Mouse (Mus musculus): ENCODE data around the gene Mboat2.

Mboat2 gene

DNA sequence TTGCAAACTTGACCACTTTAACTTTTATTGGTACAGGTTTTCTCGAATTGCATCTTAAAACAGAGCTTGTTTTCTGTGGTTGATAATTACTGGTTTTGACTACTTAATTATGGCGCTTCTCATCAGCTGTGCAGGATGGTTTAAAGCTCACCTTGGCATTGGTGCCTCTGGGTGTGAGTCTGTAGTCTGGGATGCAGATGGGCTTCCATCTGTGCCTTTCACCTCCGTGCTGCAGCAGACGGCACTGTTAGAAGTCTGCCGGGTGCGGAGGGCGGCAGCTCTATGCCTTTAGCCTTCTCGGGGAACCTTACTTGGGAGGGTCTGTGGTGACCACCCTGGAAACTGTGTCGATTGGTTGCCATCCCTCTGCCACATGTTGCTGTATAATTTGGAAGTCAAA is 29.8 kb downstream of the Mboat2 start:
- no peak for DNase-seq (ENCODE audit: extremely low read depth, low read depth)

GRCm38 (mm10) chr12:24863762-24864161 is 33.1 kb downstream of the Mboat2 start:
- no peak for DNase-seq (ENCODE audit: extremely low read depth, low read depth)

DNA sequence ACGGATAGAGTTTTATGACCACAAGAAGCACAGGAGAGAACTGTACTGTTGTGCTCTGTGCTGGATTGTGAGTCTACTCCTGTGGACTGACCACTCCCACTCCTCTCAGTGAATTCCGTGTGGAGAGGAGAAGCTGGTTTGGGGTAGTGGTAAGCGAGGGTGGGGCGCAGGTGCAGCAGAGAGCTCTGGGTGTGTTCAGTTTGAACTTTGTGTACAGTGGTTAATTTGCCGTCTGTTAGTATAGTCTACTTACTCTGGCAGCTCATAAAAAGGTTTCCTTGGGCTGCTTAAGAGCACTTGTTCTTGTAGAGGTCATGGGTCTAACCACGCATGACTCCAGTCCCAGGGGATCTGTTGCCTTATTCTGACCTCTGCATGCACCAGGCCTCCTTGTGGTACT is 36.0 kb downstream of the Mboat2 start:
- DNase-seq (ENCODE audit: extremely low read depth, low read depth): no peak

GRCm38 (mm10) chr12:24868694-24869093 is 38.0 kb downstream of the Mboat2 start:
- no peak for DNase-seq (ENCODE audit: extremely low read depth, low read depth)

GRCm38 (mm10) chr12:24869231-24869630 is 38.6 kb downstream of the Mboat2 start:
- DNase-seq (ENCODE audit: extremely low read depth, low read depth): no peak

- DNase-seq (ENCODE audit: extremely low read depth, low read depth): no peak
Measured at GRCm38 (mm10) chr12:24870901-24871300, 40.2 kb downstream of the Mboat2 start.

DNA sequence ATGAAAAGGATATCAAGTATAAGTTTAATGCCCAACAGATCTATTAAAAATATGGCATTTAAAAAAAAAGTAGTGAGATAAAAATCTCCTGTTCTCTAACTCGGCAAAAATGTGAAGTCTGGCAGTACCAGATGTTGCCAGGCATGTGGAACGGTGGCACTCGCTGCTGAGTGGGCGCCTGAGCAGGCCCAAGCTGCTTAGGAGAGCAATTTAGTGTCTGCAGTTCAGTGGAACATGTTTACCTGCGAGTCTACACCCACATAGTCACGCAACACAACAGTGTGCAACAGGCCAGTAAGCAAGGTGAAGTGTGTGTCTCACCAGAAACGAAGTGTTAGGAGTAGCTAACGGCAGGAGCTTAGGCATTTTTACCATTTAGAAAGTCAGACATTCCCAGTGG is 41.6 kb downstream of the Mboat2 start:
- DNase-seq (ENCODE audit: extremely low read depth, low read depth): no peak

- DNase-seq (ENCODE audit: extremely low read depth, low read depth): no peak
Measured at GRCm38 (mm10) chr12:24872689-24873088, 42.0 kb downstream of the Mboat2 start.

DNA sequence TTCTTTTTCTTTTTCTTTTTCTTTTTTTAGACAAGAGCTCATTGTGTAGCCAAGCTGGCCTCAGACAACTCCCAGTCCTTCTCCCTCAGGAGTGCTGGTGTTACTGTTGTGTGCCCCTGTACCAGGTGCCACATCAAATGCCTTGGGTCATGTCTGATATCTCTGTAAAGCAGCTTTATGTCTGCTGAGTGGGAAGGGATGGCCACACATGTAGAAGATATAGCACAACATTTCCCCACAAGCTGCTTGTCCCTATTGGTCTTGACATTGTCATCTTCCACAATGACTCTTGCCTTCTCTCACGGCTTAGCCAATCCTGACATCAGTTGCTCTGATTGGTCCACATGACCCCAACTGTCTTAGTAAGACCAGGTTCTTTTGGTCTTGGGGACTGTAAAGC is 45.2 kb downstream of the Mboat2 start:
- DNase-seq (ENCODE audit: extremely low read depth, low read depth): no peak

DNA sequence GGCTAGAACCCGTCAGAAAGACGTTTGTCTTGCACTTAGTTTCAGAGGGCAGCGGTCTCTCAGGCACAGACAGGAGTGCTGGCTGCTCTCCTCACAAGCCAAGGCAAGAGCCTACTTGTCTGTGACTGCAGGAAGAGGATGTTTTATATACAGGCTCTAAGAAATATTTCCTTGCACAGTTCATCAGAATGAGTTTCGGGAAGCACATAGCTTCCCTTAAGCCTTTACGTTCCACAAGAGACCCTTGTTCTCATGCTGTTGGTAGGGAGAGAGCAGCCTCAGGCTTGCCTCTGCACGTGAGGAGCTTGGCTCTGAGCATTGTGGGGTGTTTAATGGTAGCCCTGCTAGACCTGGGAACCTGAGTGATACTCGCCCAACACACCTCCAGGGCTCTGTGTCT is 46.6 kb downstream of the Mboat2 start:
- DNase-seq (ENCODE audit: extremely low read depth, low read depth): no peak

- no peak for DNase-seq (ENCODE audit: extremely low read depth, low read depth)
Measured at GRCm38 (mm10) chr12:24878090-24878489, 47.4 kb downstream of the Mboat2 start.

DNA sequence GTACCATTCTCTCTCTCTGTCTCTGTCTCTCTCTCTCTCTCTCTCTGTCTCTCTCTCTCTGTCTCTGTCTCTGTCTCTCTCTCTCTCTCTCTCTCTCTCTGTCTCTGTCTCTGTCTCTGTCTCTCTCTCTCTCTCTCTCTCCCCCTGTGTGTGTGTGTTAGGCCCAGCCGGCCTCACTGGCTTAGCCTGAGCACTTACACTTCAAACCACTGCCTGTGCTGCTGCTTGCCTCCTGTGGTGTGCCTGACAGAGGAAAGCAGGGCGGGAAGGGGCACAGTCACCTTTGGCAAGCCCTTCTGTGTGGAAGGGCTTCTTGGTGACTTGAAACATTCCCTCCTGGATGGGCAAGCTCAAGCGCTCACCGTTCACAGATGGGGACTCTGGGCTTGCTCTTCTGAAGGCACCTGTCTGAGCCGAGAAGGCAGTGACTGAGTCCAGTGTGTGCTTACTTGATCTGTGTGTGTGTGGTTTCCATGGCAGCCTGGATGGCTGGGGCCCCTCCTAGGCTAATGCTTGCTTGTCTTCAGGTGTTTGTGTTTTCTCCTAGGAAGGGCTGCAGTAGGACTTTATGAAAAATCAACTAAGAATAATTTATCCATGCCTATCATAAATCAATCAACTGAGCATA is 48.2 kb downstream of the Mboat2 start:
- no peak for DNase-seq (ENCODE audit: extremely low read depth, low read depth)

- no peak for DNase-seq (ENCODE audit: extremely low read depth, low read depth)
Measured at GRCm38 (mm10) chr12:24879613-24880029, 48.9 kb downstream of the Mboat2 start.

- no peak for DNase-seq (ENCODE audit: extremely low read depth, low read depth)
Measured at GRCm38 (mm10) chr12:24883279-24883678, 52.6 kb downstream of the Mboat2 start.

DNA sequence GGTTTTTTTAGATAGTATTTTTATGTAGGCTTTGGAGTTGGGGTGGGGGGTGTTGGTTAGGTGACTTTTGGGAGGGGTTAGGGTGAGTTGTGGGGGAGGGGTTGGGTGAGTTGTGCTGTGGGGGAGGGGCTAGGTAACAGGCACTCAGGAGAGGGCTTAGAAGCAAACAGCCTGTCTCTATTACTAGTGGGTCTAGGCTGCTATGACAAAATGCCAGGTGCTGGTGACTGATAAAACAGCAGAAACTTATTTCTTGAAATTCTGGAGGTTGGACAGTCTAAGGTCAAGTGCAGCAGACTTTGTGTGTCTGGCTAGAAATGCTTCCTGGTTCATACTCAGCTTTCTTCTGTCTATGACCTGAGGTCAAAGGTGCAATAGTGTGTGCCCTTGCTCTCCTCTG is 56.1 kb downstream of the Mboat2 start:
- DNase-seq (ENCODE audit: extremely low read depth, low read depth): no peak

DNA sequence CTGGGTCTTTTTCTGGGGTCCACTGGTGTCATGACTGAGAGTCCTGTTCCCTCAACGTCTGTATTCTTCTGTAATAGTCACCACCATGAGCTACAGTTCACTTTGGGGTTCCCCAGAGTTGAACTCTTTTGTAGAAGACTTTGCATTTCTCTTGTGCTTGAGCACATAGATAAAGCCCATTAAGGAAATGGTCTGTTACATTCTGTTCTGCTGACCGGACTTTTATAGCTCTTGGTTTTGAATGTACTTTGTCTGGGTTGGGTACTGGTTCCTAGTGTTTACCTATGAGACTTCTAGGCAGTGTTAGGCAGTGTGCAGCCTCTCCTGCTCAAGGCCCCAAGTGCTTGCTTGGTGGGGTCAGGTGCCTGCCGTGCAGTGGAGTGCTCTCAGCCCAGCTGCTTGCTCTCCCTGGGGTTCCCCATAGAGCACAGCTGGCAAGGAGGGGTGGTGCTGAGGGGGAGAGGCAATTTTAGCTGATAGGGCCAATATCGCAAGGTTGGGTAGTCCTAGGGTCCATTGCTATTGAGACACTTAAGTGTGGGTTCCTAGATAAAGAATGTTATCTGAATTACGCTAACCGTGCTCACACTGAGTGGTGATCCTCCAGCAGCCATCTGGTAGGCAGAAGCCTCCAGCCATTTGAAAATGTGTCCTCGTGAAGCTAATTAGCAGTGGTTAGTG is 58.8 kb downstream of the Mboat2 start:
- peak; percentile 87 for DNase-seq (ENCODE audit: extremely low read depth, low read depth)

DNA sequence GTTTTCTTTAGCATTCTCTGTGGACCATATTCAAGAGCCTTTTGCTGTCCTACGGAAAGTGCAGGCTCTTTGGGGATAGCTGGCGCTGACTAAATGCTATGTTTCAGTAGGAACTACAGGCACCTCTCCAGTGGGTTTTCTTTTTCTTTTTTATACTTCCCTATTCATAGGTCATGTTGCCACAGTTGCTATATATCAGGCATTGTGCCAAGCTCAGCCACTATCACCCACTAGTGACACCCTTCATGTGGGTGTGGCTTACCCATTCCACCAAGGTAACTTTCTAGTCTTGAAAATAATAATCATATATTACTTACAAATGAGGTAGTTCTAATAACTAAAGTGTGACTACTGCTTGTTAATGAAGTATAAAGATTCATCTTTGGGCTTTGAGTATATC is 59.5 kb downstream of the Mboat2 start:
- peak; percentile 87 for DNase-seq (ENCODE audit: extremely low read depth, low read depth)

- no peak for DNase-seq (ENCODE audit: extremely low read depth, low read depth)
Measured at GRCm38 (mm10) chr12:24890684-24891459, 60.2 kb downstream of the Mboat2 start.

DNA sequence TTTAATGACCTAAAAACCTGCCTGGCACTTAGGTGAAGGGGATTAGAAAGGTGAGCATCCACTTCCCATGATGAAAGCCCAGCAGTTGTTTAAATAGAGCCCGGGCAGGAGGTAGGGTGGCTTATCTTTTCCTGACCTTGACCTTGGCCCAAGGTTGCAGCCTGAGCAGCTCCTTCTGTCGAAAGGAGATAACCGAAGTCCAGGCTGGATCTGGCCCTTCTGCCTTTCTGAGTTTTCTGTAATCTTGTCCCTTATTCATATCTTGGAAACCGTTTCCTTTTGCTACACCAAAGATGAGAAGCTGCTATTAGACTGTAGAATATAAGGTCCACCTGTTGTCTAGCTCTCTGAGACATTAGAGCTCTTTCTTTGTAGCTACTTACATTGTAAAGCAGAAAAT is 61.9 kb downstream of the Mboat2 start:
- DNase-seq (ENCODE audit: extremely low read depth, low read depth): peak; percentile 44

DNA sequence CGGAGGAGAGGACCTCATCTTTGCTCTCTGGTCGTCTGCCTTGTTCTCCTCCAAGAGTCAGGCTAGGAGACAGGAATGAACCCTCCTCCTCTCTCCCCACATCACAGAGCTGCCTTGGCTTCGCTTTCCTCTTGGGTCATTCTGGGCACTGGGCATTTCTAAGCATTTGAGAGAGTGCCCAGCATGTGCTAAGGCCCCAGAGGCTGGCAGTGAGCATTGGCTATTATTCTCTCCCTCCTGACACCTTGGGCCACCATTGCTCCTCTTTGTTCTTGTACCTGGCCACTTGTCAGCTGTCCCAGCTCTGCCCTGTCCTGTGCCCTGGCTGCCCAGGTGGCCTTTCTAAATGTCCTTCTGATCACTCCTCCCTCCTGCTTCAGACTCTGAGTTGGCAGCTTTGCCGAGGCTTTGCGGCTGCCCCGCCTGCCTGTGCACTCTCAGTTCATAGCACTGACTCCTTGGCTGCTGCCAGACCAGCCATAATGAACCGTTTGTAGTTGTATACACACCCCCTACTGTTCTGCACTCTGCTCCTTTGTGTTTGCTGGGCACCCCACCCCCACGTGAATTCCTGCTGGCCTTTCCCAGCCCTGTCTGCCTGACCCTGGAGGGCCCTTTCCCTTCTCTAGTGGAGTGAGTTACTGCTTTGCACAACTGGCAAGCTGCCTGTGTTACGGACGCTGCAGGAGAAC is 63.2 kb downstream of the Mboat2 start:
- no peak for DNase-seq (ENCODE audit: extremely low read depth, low read depth)

DNA sequence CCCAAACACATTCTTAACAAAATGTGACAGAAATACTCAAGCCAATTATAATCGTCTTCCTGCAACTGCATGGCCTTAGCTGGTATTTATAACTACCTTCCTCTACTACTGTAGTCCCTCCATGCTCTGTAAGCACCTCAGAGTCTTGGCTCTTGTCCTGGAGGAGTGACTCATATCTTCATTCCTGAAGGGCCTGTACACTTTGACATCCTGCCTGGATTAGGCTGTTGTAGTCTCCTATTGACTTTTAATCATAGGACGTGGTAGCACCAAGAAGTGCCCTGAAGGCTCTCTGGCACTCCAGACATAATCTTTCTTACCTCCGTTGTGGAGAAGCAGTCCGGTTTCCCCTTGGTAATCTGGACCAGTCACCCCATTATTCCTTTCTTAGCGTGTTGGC is 64.7 kb downstream of the Mboat2 start:
- DNase-seq (ENCODE audit: extremely low read depth, low read depth): no peak

GRCm38 (mm10) chr12:24897354-24897753 is 66.7 kb downstream of the Mboat2 start:
- DNase-seq (ENCODE audit: extremely low read depth, low read depth): no peak

Measured in MEL-GATA-1-ER (cell line).